Mouse (Mus musculus): ENCODE measurements around the gene Xrn2.
"Not testable (repeated sequence)": the region's sequence is repeated elsewhere in the genome, so short reads cannot be mapped to it uniquely, and the experiment has no call there.

Xrn2 gene

GRCm38 (mm10) chr2:147012623-147013184 lies at the start of gene Xrn2:
Xrn2 (plus strand) TSS chr2:147012996.
- DNase-seq (ENCODE audit: low read depth in 1 of 2, low spot score in 2 of 2), result peak; percentile 89 to 96

- DNase-seq (ENCODE audit: low read depth in 1 of 2, low spot score in 2 of 2), result no peak
These were observed 37.8 kb upstream of the Xrn2 start for GRCm38 (mm10) chr2:146975024-146975423.

GRCm38 (mm10) chr2:146975453-146976028 lies 37.3 kb upstream of the Xrn2 start:
- DNase-seq (ENCODE audit: low read depth in 1 of 2, low spot score in 2 of 2), result no peak

- DNase-seq (ENCODE audit: low read depth in 1 of 2, low spot score in 2 of 2), result no peak
These were observed 30.0 kb upstream of the Xrn2 start for GRCm38 (mm10) chr2:146982786-146983185.

GRCm38 (mm10) chr2:146984831-146985230 lies 28.0 kb upstream of the Xrn2 start:
- DNase-seq (ENCODE audit: low read depth in 1 of 2, low spot score in 2 of 2), result no peak

GRCm38 (mm10) chr2:146985807-146986206 lies 27.0 kb upstream of the Xrn2 start:
- DNase-seq (ENCODE audit: low read depth in 1 of 2, low spot score in 2 of 2), result no peak

- no peak for DNase-seq (ENCODE audit: low read depth in 1 of 2, low spot score in 2 of 2)
These were observed 26.4 kb upstream of the Xrn2 start for GRCm38 (mm10) chr2:146986429-146986828.

GRCm38 (mm10) chr2:147007265-147007664 lies 5.5 kb upstream of the Xrn2 start:
- no peak for DNase-seq (ENCODE audit: low read depth in 1 of 2, low spot score in 2 of 2)

- DNase-seq (ENCODE audit: low read depth in 1 of 2, low spot score in 2 of 2), result no peak
These were observed 3.7 kb upstream of the Xrn2 start for GRCm38 (mm10) chr2:147009084-147009483.

GRCm38 (mm10) chr2:147010141-147010540 lies 2.7 kb upstream of the Xrn2 start:
- no peak for DNase-seq (ENCODE audit: low read depth in 1 of 2, low spot score in 2 of 2)

- DNase-seq (ENCODE audit: low read depth in 1 of 2, low spot score in 2 of 2), result no peak
These were observed 1.8 kb upstream of the Xrn2 start for GRCm38 (mm10) chr2:147010952-147011351.

- DNase-seq (ENCODE audit: low read depth in 1 of 2, low spot score in 2 of 2), result no peak
These were observed 1.2 kb upstream of the Xrn2 start for GRCm38 (mm10) chr2:147011474-147012140.

GRCm38 (mm10) chr2:147012141-147012622 lies 614 bp upstream of the Xrn2 start:
- no peak for DNase-seq (ENCODE audit: low read depth in 1 of 2, low spot score in 2 of 2)

GRCm38 (mm10) chr2:147013194-147013969 lies 586 bp downstream of the Xrn2 start:
- peak; percentile 33 to 55 for DNase-seq (ENCODE audit: low read depth in 1 of 2, low spot score in 2 of 2)

- DNase-seq (ENCODE audit: low read depth in 1 of 2, low spot score in 2 of 2), result no peak
These were observed 1.5 kb downstream of the Xrn2 start for GRCm38 (mm10) chr2:147014101-147014886.

- not testable (repeated sequence) for DNase-seq (ENCODE audit: low read depth in 1 of 2, low spot score in 2 of 2)
These were observed 9.2 kb downstream of the Xrn2 start for GRCm38 (mm10) chr2:147022041-147022440.

- no peak for DNase-seq (ENCODE audit: low read depth in 1 of 2, low spot score in 2 of 2)
These were observed 10.3 kb downstream of the Xrn2 start for GRCm38 (mm10) chr2:147023067-147023466.

- DNase-seq (ENCODE audit: low read depth in 1 of 2, low spot score in 2 of 2), result no peak
These were observed 10.8 kb downstream of the Xrn2 start for GRCm38 (mm10) chr2:147023560-147023959.

GRCm38 (mm10) chr2:147033065-147033464 lies 20.3 kb downstream of the Xrn2 start:
- DNase-seq (ENCODE audit: low read depth in 1 of 2, low spot score in 2 of 2), result no peak

GRCm38 (mm10) chr2:147035864-147036263 lies 23.1 kb downstream of the Xrn2 start:
- no peak for DNase-seq (ENCODE audit: low read depth in 1 of 2, low spot score in 2 of 2)

GRCm38 (mm10) chr2:147047051-147047450 lies 34.3 kb downstream of the Xrn2 start:
- DNase-seq (ENCODE audit: low read depth in 1 of 2, low spot score in 2 of 2), result no peak
